In the genomic region with DNA sequence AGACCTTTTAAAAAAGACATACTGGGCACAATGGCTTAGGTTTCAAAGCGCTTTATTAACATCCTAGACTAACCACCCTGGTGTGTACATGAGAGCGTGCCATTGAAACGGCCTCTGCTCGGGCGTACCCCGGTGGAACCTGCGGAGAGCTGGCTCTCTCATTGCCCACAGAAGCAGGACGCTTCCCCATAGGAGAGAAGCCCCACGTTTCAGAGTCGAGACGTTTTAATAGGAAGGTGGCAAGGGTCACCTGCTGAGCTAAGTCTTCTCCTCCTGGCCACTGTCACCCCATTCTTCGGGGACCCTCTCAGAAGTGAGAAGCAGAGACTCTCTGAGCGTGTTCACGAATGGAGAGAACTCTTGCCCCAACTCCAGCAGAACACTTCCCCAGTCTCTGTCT, we compare ENCODE assay signal across 8 mouse cellular contexts.
A peak's percentile ranks its signal among the peaks of the same experiment; 100 is the strongest.
DNase-seq lines count a peak whose midpoint lies in the region; ATAC-seq and TF ChIP-seq lines count a peak whose summit lies in the region.

No protein-coding gene starts in this region.

- no peaks in the 10 kb centered on the region for H3K9me3 ChIP-seq in heart, embryonic 10.5 days
- H3K9me3 ChIP-seq in forebrain, embryonic 15.5 days: no peaks in the 10 kb centered on the region
- H3K9me3 ChIP-seq in kidney, postnatal 0 days (replicated peaks; ENCODE audit: low read length): no peaks in the 10 kb centered on the region
- H3K9me3 ChIP-seq in midbrain, embryonic 16.5 days (replicated peaks; ENCODE audit: control insufficient read depth, low read length, poor library complexity, severe bottlenecking): no peaks in the 10 kb centered on the region

- intact Hi-C loops in left cerebral cortex, postnatal 25 days (cut with DNase I): no loop called here

- TF ChIP-seq CTCF in kidney, postnatal 0 days (IDR thresholded peaks at IDR 0.05; ENCODE audit: low read depth): no peak

- H3K27ac ChIP-seq in heart, embryonic 10.5 days: peak overlapping the region; percentile 78
- no peak overlapping the region for H3K27ac ChIP-seq in forebrain, embryonic 15.5 days (replicated peaks)
- H3K27ac ChIP-seq in kidney, postnatal 0 days: peak overlapping the region; percentile 84
- H3K27ac ChIP-seq in midbrain, embryonic 16.5 days (ENCODE audit: low read length): no peak overlapping the region

- no peak for DNase-seq in heart, embryonic 10.5 days (ENCODE audit: low spot score)
- DNase-seq in heart, adult 8-10 months (ENCODE audit: low spot score): no peak
- no peak for DNase-seq in kidney, postnatal 0 days (ENCODE audit: low spot score)
- no peak for DNase-seq in thymus, postnatal 14 days
- DNase-seq in T-cell, adult 2 months (ENCODE audit: low spot score): no peak
- no peak for DNase-seq in left cerebral cortex, postnatal 25 days (ENCODE audit: low spot score in 2 of 2)

- H3K9ac ChIP-seq in forebrain, embryonic 15.5 days (replicated peaks): no peak overlapping the region
- H3K9ac ChIP-seq in kidney, postnatal 0 days (ENCODE audit: low read depth, low read length): peak overlapping the region; percentile 52; the same call in 1 of the 2 replicates
- no peak overlapping the region for H3K9ac ChIP-seq in midbrain, embryonic 16.5 days (ENCODE audit: low read depth, low read length)

- H3K36me3 ChIP-seq in heart, embryonic 10.5 days: peaks cover 12% of the 10 kb centered on the region; the same call in 1 of the 2 replicates
- no peaks in the 10 kb centered on the region for H3K36me3 ChIP-seq in forebrain, embryonic 15.5 days
- no peaks in the 10 kb centered on the region for H3K36me3 ChIP-seq in kidney, postnatal 0 days (ENCODE audit: insufficient read depth, low read length)
- H3K36me3 ChIP-seq in midbrain, embryonic 16.5 days (ENCODE audit: control insufficient read depth, insufficient read depth, low read length): no peaks in the 10 kb centered on the region

- H3K4me2 ChIP-seq in forebrain, embryonic 15.5 days (replicated peaks): peak overlapping the region; percentile 28
- H3K4me2 ChIP-seq in kidney, postnatal 0 days (ENCODE audit: low read length): peak overlapping the region; percentile 77
- peak overlapping the region; percentile 1; the same call in 1 of the 2 replicates for H3K4me2 ChIP-seq in midbrain, embryonic 16.5 days (ENCODE audit: low read length)

- peaks cover 56% of the 10 kb centered on the region for H3K4me1 ChIP-seq in heart, embryonic 10.5 days
- peaks cover 21% of the 10 kb centered on the region for H3K4me1 ChIP-seq in forebrain, embryonic 15.5 days
- H3K4me1 ChIP-seq in kidney, postnatal 0 days (replicated peaks; ENCODE audit: insufficient read depth, low read length): peaks cover 13% of the 10 kb centered on the region; the same call in 1 of the 2 replicates
- peaks cover 6% of the 10 kb centered on the region; the same call in 1 of the 2 replicates for H3K4me1 ChIP-seq in midbrain, embryonic 16.5 days (ENCODE audit: control insufficient read depth, insufficient read depth, low read length)

- peak overlapping the region; percentile 54 for H3K4me3 ChIP-seq in heart, embryonic 10.5 days
- no peak overlapping the region for H3K4me3 ChIP-seq in forebrain, embryonic 15.5 days
- peak overlapping the region; percentile 42 for H3K4me3 ChIP-seq in kidney, postnatal 0 days (replicated peaks; ENCODE audit: low read depth, low read length)
- H3K4me3 ChIP-seq in midbrain, embryonic 16.5 days (ENCODE audit: low read depth, low read length): no peak overlapping the region

- ATAC-seq in forebrain, embryonic 15.5 days (replicated peaks): 0 out of 2 replicates have a peak, but pooled peaks have one; percentile 33
- ATAC-seq in kidney, postnatal 0 days (replicated peaks; ENCODE audit: low FRiP score, low read depth): no peak
- ATAC-seq in midbrain, embryonic 16.5 days: no peak

- no peaks in the 10 kb centered on the region for H3K27me3 ChIP-seq in heart, embryonic 10.5 days (ENCODE audit: insufficient read depth, poor library complexity, severe bottlenecking)
- H3K27me3 ChIP-seq in forebrain, embryonic 15.5 days: no peaks in the 10 kb centered on the region
- H3K27me3 ChIP-seq in kidney, postnatal 0 days (ENCODE audit: insufficient read depth, low read length): no peaks in the 10 kb centered on the region
- H3K27me3 ChIP-seq in midbrain, embryonic 16.5 days (ENCODE audit: control insufficient read depth, insufficient read depth, low read depth, low read length): no peaks in the 10 kb centered on the region

- WGBS in heart, embryonic 10.5 days: 4% methylated on average over 14 of the region's 14 CpGs
- 6% methylated on average over 14 of the region's 14 CpGs for WGBS in forebrain, embryonic 15.5 days
- WGBS in kidney, postnatal 0 days: 4% methylated on average over 14 of the region's 14 CpGs
- WGBS in midbrain, embryonic 16.5 days: 7% methylated on average over 14 of the region's 14 CpGs

Comparison
In these comparisons a context has a peak if more than half of its experiments do, and no peak if none do; other contexts are left out.
1. H3K27ac ChIP-seq: peak in heart, embryonic 10.5 days (single experiment) and kidney, postnatal 0 days (single experiment); none in forebrain, embryonic 15.5 days (single experiment) and midbrain, embryonic 16.5 days (single experiment).
2. H3K4me3 ChIP-seq: peak in heart, embryonic 10.5 days (single experiment) and kidney, postnatal 0 days (single experiment); none in forebrain, embryonic 15.5 days (single experiment) and midbrain, embryonic 16.5 days (single experiment).
3. H3K4me2 ChIP-seq: peak in every context shown above with its lines; median percentile 77 in kidney, postnatal 0 days; 28 in forebrain, embryonic 15.5 days; 1 in midbrain, embryonic 16.5 days.